Comparison of ENCODE assay signal across 25 mouse cellular contexts in genomic region chr5:37627437-37628163, GRCm38 (mm10).
A peak's percentile ranks its signal among the peaks of the same experiment; 100 is the strongest.
DNase-seq lines count a peak whose midpoint lies in the region; ATAC-seq and TF ChIP-seq lines count a peak whose summit lies in the region.
"Had no signal": no experiment of that assay in that cellular context is flagged by ENCODE, and none has a peak within 500 bp of the region (broad histone marks: within the 10 kb centered on the region; RNA-seq: fewer than 3 reads in every experiment).

No protein-coding gene starts in this region.

- 71% methylated on average over 8 of the region's 8 CpGs for WGBS in hindbrain, embryonic 16.5 days
- WGBS in hindbrain, postnatal 0 days: 79% methylated on average over 8 of the region's 8 CpGs
- 79% methylated on average over 8 of the region's 8 CpGs for WGBS in neural tube, embryonic 15.5 days

- no peak overlapping the region for H3K27ac ChIP-seq in hindbrain, embryonic 16.5 days (ENCODE audit: low read depth, low read length)
- H3K27ac ChIP-seq in hindbrain, postnatal 0 days: no peak overlapping the region
- no peak overlapping the region for H3K27ac ChIP-seq in neural tube, embryonic 15.5 days (replicated peaks)
- H3K27ac ChIP-seq: forebrain, embryonic 12.5 days; heart, embryonic 15.5 days; layer of hippocampus, adult 2 months; left cerebral cortex, adult 2 months; limb, embryonic 12.5 days; midbrain, embryonic 13.5 days had no signal

- no peaks in the 10 kb centered on the region for H3K36me3 ChIP-seq in hindbrain, embryonic 16.5 days (ENCODE audit: control insufficient read depth, insufficient read depth, low read length)
- H3K36me3 ChIP-seq in hindbrain, postnatal 0 days (ENCODE audit: insufficient read depth, low read length): no peaks in the 10 kb centered on the region
- no peaks in the 10 kb centered on the region for H3K36me3 ChIP-seq in neural tube, embryonic 15.5 days
- H3K36me3 ChIP-seq: forebrain, embryonic 12.5 days; heart, embryonic 15.5 days; limb, embryonic 12.5 days; midbrain, embryonic 13.5 days had no signal

- H3K9me3 ChIP-seq in hindbrain, embryonic 16.5 days (ENCODE audit: control insufficient read depth, low read length): no peaks in the 10 kb centered on the region; the same call in 1 of the 2 replicates
- no peaks in the 10 kb centered on the region for H3K9me3 ChIP-seq in hindbrain, postnatal 0 days (ENCODE audit: low read length)
- no peaks in the 10 kb centered on the region for H3K9me3 ChIP-seq in neural tube, embryonic 15.5 days (replicated peaks)
- H3K9me3 ChIP-seq: heart, embryonic 15.5 days had no signal

- ATAC-seq in hindbrain, embryonic 16.5 days: peak; percentile 63; the same call in 1 of the 2 replicates
- no peak for ATAC-seq in hindbrain, postnatal 0 days
- ATAC-seq in neural tube, embryonic 15.5 days (ENCODE audit: low FRiP score): peak; percentile 72
- ATAC-seq: CD4-positive, CD25-positive, alpha-beta regulatory T cell, adult 4 months; inflammation-experienced regulatory T-cells, adult 6 months; midbrain, embryonic 13.5 days had no signal

- peak; percentile 48 for DNase-seq in heart, adult 11 months
- DNase-seq in heart, adult 8-10 months (ENCODE audit: low spot score): no peak
- no peak for DNase-seq in hindbrain, postnatal 0 days (ENCODE audit: low spot score)
- peak; percentile 28 for DNase-seq in brain, embryonic 14.5 days (ENCODE audit: low read depth)
- no peak for DNase-seq in adipocyte (ENCODE audit: low spot score)
- DNase-seq: adrenal gland, postnatal 25 days; cerebellum, adult 18-20 months; cerebellum, postnatal 10 days; kidney, adult 2 months; kidney, postnatal 36 days; lung, postnatal 36 days; right cerebral cortex, postnatal 4 days; thymus, postnatal 4 days had no signal

- no peaks in the 10 kb centered on the region for H3K27me3 ChIP-seq in hindbrain, embryonic 16.5 days (replicated peaks; ENCODE audit: control insufficient read depth, insufficient read depth, low read length)
- H3K27me3 ChIP-seq in hindbrain, postnatal 0 days (ENCODE audit: insufficient read depth, low read length): no peaks in the 10 kb centered on the region
- no peaks in the 10 kb centered on the region for H3K27me3 ChIP-seq in neural tube, embryonic 15.5 days (replicated peaks)
- H3K27me3 ChIP-seq: forebrain, embryonic 12.5 days; heart, embryonic 15.5 days; midbrain, embryonic 13.5 days had no signal

- H3K9ac ChIP-seq in hindbrain, embryonic 16.5 days (ENCODE audit: low read depth, low read length): no peak overlapping the region
- H3K9ac ChIP-seq in hindbrain, postnatal 0 days (replicated peaks; ENCODE audit: low read length): no peak overlapping the region
- H3K9ac ChIP-seq in neural tube, embryonic 15.5 days (replicated peaks): no peak overlapping the region
- H3K9ac ChIP-seq: forebrain, embryonic 12.5 days; heart, embryonic 15.5 days; limb, embryonic 12.5 days; midbrain, embryonic 13.5 days had no signal

- TF ChIP-seq POLR2A in brain, embryonic 14.5 days (IDR thresholded peaks at IDR 0.05; ENCODE audit: borderline replicate concordance, extremely low read depth, insufficient read depth, insufficient read length, poor library complexity, severe bottlenecking): no peak

- no peak overlapping the region for H3K4me3 ChIP-seq in hindbrain, embryonic 16.5 days (ENCODE audit: low read length)
- H3K4me3 ChIP-seq in hindbrain, postnatal 0 days (ENCODE audit: low read length): no peak overlapping the region
- no peak overlapping the region for H3K4me3 ChIP-seq in neural tube, embryonic 15.5 days (replicated peaks)
- H3K4me3 ChIP-seq: erythroblast, embryonic 14.5 days; forebrain, embryonic 12.5 days; heart, embryonic 15.5 days; layer of hippocampus, adult 2 months; left cerebral cortex, adult 2 months; limb, embryonic 12.5 days; midbrain, embryonic 13.5 days had no signal

- H3K4me2 ChIP-seq in hindbrain, embryonic 16.5 days (ENCODE audit: low read length): no peak overlapping the region
- H3K4me2 ChIP-seq in hindbrain, postnatal 0 days (ENCODE audit: low read depth, low read length): no peak overlapping the region
- no peak overlapping the region for H3K4me2 ChIP-seq in neural tube, embryonic 15.5 days
- H3K4me2 ChIP-seq: forebrain, embryonic 12.5 days; heart, embryonic 15.5 days; limb, embryonic 12.5 days; liver, embryonic 11.5 days; midbrain, embryonic 13.5 days had no signal

- no peak for TF ChIP-seq CTCF in hindbrain, postnatal 0 days (IDR thresholded peaks at IDR 0.05; ENCODE audit: low read depth)
- TF ChIP-seq CTCF in brain, embryonic 14.5 days (IDR thresholded peaks at IDR 0.05; ENCODE audit: borderline replicate concordance, extremely low read depth, insufficient read depth, insufficient read length): no peak

- no peaks in the 10 kb centered on the region for H3K4me1 ChIP-seq in hindbrain, embryonic 16.5 days (ENCODE audit: control insufficient read depth, insufficient read depth, low read depth, low read length)
- no peaks in the 10 kb centered on the region for H3K4me1 ChIP-seq in hindbrain, postnatal 0 days (ENCODE audit: insufficient read depth, low read length)
- no peaks in the 10 kb centered on the region for H3K4me1 ChIP-seq in neural tube, embryonic 15.5 days
- H3K4me1 ChIP-seq: forebrain, embryonic 12.5 days; heart, embryonic 15.5 days; limb, embryonic 12.5 days; midbrain, embryonic 13.5 days had no signal

Comparison
In these comparisons a context has a peak if more than half of its experiments do, and no peak if none do; other contexts are left out.
1. DNase-seq: peak in heart, adult 11 months (single experiment) and brain, embryonic 14.5 days (single experiment); none in heart, adult 8-10 months (single experiment), hindbrain, postnatal 0 days (single experiment) and adipocyte (single experiment).